Mouse (Mus musculus) forebrain, embryonic 15.5 days (tissue): Measurements from ENCODE around the gene Dkk1. TPM values are rescaled to one million over a fixed set of nuclear protein-coding genes. Genes with fewer than 3 reads are reported as not detected.

Experiments
- ATAC-seq: fragments of 200-750 bp; cut with Nextera tagmentation; replicated peaks from 2 replicates; pipeline ENCODE4 v1.8.0; 2017; ENCODE audit warnings: mild to moderate bottlenecking, moderate TSS enrichment, moderate library complexity
- H3K27ac ChIP-seq: fragments of 300-500 bp; sonication (generic); replicated peaks from 2 replicates; pipeline ENCODE4 v1.5.1; 2015; ENCODE audit warnings: mild to moderate bottlenecking, inconsistent platforms
- H3K27me3 ChIP-seq: fragments of 300-500 bp; sonication (generic); 2 replicates; pipeline ENCODE4 v1.6.1; 2015; ENCODE audit warnings: inconsistent platforms
- H3K36me3 ChIP-seq: fragments of 300-500 bp; sonication (generic); 2 replicates; pipeline ENCODE4 v1.6.1; 2015; ENCODE audit warnings: mild to moderate bottlenecking, inconsistent platforms
- H3K4me1 ChIP-seq: fragments of 300-500 bp; sonication (generic); 2 replicates; pipeline ENCODE4 v1.6.1; 2015; ENCODE audit warnings: inconsistent platforms
- H3K4me2 ChIP-seq: fragments of 300-500 bp; sonication (generic); replicated peaks from 2 replicates; pipeline ENCODE4 v1.6.1; 2015; ENCODE audit warnings: mild to moderate bottlenecking, inconsistent platforms
- H3K4me3 ChIP-seq: fragments of 300-500 bp; sonication (generic); 2 replicates; pipeline ENCODE4 v1.5.1; 2015; ENCODE audit warnings: mild to moderate bottlenecking, inconsistent platforms
- H3K9ac ChIP-seq: fragments of 300-500 bp; sonication (generic); replicated peaks from 2 replicates; pipeline ENCODE4 v1.6.1; 2015; ENCODE audit warnings: mild to moderate bottlenecking, inconsistent platforms
- H3K9me3 ChIP-seq: fragments of 300-500 bp; sonication (generic); 2 replicates; pipeline ENCODE4 v1.6.1; 2016; ENCODE audit warnings: inconsistent platforms
- WGBS: fragments of 180-500 bp; shearing (Covaris S2); methylation state at CpG from one replicate; pipeline ENCODE4 v1.1.7; 2015; ENCODE audit warnings: mixed read lengths; 5-methylcytosine and 5-hydroxymethylcytosine counted together
- polyA plus RNA-seq: library from polyadenylated mRNA; unstranded; fragments of >200 nt; fragmentation: Nextera tagmentation; extraction: Ambion mirVana; gene quantifications from 2 replicates; pipeline ENCODE4 v1.2.1, GENCODE M21; 2015

Dkk1 gene
- polyA plus RNA-seq, 1 experiment from 2014 or later = 0.27 TPM

DNA sequence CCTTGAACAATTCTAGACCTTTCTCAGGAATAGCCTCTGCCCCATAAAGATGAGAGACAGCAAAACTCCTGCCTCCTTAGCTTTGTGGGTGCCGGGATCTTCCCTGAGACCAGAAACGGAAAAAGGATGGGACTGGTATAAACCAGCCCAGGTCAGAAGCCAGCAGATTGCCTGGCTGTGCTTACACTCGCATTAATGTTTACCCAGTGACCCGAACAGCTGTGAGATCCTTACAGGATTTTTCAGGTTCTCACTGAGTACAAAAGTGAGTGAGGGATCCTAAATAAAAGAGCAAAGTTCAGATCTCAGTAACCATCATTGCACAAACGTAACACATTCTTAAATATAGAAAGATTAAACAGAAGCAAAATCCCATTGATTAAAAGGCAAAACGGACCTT, 32.7 kb downstream of the Dkk1 start:
- WGBS = 81% methylated on average over 6 of the region's 6 CpGs
- ATAC-seq = no peak
- no peaks in the 10 kb centered on the region for H3K9me3 ChIP-seq
- no peaks in the 10 kb centered on the region for H3K36me3 ChIP-seq
- no peaks in the 10 kb centered on the region for H3K4me1 ChIP-seq
- H3K4me2 ChIP-seq = no peak overlapping the region
- no peaks in the 10 kb centered on the region for H3K27me3 ChIP-seq
- no peak overlapping the region for H3K9ac ChIP-seq
- no peak overlapping the region for H3K4me3 ChIP-seq
- H3K27ac ChIP-seq = no peak overlapping the region

DNA sequence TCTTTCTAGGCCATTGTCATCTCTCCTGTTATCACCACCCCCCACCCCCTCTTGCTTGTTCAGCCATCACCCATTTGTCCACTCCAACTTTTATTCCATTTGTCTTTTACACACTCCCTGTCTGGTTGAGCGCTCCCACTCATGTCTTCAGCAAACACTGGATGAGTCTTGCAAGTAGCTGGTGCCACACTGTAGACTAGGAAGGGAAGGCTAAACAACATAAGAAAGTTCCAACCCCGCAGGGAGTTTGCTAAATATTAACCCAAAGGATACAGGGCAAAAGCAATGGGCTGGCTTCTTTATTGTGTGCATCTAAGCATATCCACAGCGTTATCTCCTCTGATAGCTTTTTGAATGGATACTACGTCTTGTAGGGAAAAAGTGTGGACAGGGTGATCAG, 39.0 kb downstream of the Dkk1 start:
- Histone ChIP-seq H3K4me3 (no peak overlapping the region), H3K27me3 (no peaks in the 10 kb centered on the region), H3K4me2 (no peak overlapping the region), H3K27ac (no peak overlapping the region), H3K9ac (no peak overlapping the region), H3K36me3 (no peaks in the 10 kb centered on the region), H3K4me1 (no peaks in the 10 kb centered on the region), H3K9me3 (no peaks in the 10 kb centered on the region)
- WGBS = 90% methylated on average over 4 of the region's 4 CpGs
- ATAC-seq = no peak

DNA sequence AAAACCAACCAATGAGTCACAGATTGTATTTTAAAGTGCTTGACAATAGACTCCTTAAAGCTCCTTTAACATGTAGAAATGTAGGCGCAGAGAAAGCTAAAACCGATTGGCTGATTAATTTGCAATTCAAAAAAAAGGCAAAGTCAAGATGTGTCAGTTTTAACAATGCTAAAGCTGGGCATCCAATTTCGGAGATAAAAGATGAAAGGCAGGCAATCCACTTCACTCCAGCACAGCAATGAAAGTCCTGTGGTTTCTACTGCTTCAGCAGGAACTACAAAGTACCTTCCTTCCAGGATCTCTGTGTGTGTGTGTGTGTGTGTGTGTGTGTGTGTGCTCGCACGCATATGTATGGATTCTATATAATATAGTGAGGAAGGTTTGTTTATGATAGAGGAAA, 44.0 kb downstream of the Dkk1 start:
- no peaks in the 10 kb centered on the region for H3K36me3 ChIP-seq
- no peaks in the 10 kb centered on the region for H3K27me3 ChIP-seq
- no peaks in the 10 kb centered on the region for H3K9me3 ChIP-seq
- no peak overlapping the region for H3K9ac ChIP-seq
- no peaks in the 10 kb centered on the region for H3K4me1 ChIP-seq
- H3K27ac ChIP-seq = no peak overlapping the region
- WGBS = 12% methylated on average over 5 of the region's 5 CpGs
- H3K4me3 ChIP-seq = no peak overlapping the region
- no peak overlapping the region for H3K4me2 ChIP-seq
- no peak for ATAC-seq
